Mouse (Mus musculus) embryo, embryonic 11.5 days (tissue): Measurements from ENCODE around the gene Rad51.
A peak's percentile ranks its signal among the peaks of the same experiment; 100 is the strongest.

Experiments
- DNase-seq: peaks from one replicate; pipeline ENCODE4 v3.0.0-alpha.2; 2012; ENCODE audit warnings: low read depth, low spot score

The Rad51 gene

GRCm38 (mm10) chr2:119163999-119164398 lies 51.4 kb downstream of the Rad51 start:
- DNase-seq = no peak

DNA sequence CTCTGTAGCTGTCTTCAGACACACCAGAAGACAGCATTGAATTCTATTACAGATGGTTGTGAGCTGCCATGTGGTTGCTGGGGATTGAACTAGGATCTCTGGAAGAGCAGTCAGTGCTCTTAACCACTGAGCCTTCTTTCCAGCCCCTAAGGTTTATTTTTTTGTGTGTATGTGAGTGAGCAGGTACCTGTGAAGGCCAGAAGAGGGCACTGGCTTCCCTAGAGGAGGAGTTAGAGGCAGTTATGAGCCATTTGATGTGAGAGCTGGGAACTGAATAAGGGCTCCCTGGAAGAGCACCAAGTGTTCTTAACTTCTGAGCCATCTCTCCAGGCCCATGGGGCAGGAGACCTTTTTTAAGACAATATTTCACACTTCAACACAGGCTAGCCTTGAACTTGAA lies 52.8 kb downstream of the Rad51 start:
- DNase-seq = no peak

DNA sequence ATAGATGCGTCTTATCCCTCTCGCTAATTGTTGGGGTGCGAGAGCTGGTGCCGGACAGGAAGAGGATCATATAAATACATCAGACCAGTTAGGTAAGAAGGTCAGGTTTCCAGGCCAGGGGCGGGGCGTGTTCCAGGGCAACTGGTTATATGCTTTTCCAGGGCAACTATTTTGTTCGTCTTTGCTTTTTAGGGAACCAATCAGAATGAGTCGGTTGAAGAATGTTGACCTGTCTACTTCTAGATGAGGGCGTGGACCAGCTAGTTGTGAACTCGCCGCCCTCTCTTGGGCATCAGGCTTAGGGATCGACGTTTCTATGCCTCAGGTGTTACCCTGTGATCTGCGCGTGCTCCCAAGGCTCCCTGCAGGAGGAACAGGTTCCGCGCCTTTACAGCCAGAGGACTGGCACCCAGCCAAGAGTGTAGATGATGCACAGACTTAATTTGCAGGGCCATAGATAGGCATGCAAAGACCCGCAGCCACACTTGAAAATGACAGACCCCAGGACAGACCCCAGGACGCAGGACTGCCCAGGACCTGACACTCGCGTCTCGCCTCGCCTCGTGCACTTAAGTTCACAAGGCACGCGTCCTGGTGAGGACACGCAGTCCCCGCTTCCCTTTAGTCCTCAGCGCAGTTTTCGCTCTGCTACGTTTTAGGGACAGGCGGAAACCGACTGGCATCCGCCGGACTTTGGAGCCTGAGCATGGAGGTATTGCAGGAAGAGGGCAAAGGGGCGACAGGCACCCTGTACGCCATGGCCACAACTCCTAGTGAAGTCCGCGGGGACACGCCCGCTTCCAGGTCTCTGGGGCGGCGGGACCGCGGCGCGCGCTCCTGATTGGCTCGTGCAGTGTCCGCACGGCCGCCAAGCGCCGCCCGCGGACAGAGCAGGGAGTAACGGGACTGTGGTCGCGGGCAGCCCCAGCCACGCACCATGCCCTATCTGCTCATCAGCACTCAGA lies 54.6 kb downstream of the Rad51 start, which contains the start of gene Gchfr:
Gchfr (plus strand) TSS at position 873 of the 965 bp plus-strand sequence.
- no peak for DNase-seq

GRCm38 (mm10) chr2:119167866-119168256 lies 55.3 kb downstream of the Rad51 start:
- DNase-seq = no peak

DNA sequence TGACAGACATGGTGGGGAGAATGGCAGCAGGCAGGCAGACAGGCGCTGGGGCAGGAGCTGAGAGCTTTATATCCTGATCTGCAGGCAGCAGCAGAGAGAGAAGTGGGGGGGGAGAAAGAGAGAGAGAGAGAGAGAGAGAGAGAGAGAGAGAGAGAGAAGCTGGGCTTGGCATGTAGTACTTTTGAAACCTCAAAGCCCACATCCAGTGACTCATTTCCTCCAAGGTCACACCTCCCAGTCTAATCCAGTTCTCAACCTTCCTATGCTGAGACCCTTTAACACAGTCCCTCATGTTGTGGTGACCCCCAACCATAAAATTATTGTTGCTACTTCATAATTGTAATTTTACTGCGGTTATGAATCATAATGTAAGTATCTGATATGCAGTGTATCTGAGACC lies 57.7 kb downstream of the Rad51 start:
- no peak for DNase-seq

- DNase-seq = no peak
Measured at GRCm38 (mm10) chr2:119171574-119171973, 59.0 kb downstream of the Rad51 start.

GRCm38 (mm10) chr2:119172446-119172845 lies 59.9 kb downstream of the Rad51 start:
- DNase-seq = no peak

DNA sequence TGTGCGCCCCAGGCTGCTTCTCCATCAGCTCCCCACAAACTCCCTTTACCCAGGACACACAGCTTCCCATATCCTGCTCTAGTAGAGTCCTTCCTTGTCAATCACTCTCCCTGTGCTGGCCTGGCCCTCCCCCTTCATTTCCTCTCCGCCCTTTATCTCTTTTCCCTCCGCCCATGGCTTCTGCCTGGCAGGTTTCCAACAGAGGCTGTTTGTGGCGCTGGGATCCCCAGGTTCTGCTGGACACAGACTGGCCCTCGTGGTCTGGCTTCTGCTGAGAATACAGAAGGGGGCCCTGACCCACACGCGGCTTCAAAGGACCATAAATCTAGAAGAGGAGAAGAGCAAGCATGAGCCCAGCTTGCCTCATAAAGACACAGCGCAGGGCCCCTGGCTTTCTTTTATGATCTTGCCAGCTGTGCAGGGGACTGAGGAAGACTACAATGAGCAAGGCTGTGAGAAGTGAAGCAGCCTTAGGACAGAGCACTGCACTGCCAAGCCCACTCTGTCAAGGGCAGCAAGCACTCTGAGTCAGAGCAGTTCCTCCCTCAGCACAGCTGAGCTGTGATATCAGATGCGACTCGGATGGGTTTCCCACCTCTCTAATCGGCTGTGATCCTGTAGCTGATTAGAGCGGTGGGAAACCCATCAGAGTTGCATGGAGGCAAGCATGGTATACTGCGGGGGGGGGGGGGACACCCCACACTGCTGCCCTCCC lies 60.4 kb downstream of the Rad51 start:
- DNase-seq = no peak

DNA sequence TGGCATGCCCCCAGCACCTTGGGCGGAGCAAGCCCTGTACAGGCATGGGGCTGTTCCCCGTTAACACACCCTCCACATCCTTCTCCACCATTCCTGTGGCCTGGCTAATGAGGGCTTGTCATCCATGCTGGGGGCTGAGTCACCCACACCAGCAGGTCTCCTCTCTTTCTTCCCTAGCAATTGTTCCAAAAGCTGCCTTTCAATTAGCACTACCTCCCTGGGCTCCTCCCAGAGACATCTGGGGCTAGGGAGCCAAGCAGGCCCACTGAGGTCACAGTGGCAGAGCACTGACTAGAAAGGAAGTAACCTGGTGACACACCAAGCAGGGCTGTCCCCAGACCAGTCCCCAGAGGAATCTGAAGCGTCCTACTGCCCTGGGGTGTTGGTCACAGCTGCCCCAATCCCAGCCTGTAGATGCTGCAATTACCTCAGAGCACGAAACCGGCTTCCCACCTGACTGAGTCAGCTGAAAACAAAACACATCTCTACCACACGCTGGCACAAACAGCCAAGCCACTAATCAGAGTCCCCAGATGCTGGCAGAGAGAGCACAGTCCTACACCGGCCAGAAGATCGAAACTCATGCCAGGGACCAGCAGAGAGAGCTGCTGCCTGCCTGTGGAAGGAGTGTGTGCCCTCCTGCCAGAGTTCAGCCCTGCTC lies 61.5 kb downstream of the Rad51 start, which contains the start of gene Gm14137:
Gm14137 (plus strand) TSS at position 519 of the 661 bp plus-strand sequence.
- DNase-seq = no peak

GRCm38 (mm10) chr2:119174866-119175265 lies 62.3 kb downstream of the Rad51 start:
- DNase-seq = no peak

DNA sequence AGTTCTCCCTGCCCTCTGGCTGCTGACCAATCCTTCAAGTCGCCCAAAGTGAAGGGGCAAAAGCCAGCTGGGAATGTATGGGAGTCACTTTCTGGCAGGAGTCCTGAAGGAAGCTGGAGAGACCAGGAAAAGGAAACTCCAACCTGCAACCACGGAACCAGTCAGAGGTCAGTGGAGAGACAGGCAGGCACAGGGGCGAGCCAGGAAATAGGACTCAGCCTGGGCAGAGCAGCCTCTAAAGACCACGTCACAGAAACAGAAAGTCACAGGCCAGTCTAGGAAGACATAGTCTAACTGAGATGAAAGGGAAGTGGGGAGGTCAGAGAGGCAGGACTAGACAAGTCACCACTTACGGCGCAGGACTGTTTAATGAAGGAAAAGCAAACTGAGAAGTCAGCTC lies 63.0 kb downstream of the Rad51 start:
- DNase-seq = no peak

GRCm38 (mm10) chr2:119176761-119177160 lies 64.2 kb downstream of the Rad51 start:
- DNase-seq = no peak

- DNase-seq = no peak
Measured at GRCm38 (mm10) chr2:119177384-119177939, 64.9 kb downstream of the Rad51 start.

DNA sequence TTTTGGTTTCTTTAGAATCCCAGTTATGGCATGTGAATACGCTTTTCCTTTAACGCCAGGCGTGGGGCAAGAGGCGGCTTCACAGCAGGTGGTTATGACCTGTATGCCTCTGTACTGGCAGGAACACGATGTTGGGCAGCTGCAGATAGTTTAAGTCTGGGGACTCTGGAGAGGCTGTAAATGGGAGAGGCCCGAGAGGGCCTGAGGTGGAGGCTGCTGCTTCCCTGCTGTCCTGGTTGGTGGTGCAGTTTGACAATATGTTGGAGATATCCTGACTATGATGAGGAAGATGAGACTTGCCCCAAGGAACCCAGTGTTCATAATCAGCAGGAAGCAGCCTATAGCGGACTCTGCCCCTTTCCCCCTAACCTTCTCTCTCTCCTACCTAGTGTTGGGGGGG lies 70.3 kb downstream of the Rad51 start:
- no peak for DNase-seq

GRCm38 (mm10) chr2:119189029-119189710 lies 76.6 kb downstream of the Rad51 start:
- peak; percentile 54 for DNase-seq

DNA sequence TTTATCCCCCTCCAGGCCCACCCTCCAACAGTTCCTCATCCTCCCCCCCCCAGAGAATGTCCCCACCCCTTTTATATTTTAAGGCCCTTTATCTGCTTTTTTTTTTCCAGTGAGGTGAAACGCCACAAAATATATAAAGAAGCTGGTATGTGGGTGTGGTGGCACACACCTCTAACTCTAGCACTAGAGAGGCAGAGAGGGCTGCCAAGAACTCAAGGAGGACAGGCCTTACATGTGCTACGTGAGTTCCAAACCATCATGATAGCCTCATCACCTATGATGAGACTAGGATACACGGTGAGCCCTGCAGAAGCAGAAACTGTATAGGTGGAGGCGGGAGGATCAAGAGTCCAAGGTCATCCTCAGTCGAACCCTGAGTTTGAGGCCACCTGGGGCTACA lies 78.4 kb downstream of the Rad51 start:
- no peak for DNase-seq

GRCm38 (mm10) chr2:119194140-119194539 lies 81.5 kb downstream of the Rad51 start:
- no peak for DNase-seq

- DNase-seq = no peak
Measured at GRCm38 (mm10) chr2:119196316-119197108, 83.9 kb downstream of the Rad51 start.
